Mouse (Mus musculus) midbrain, embryonic 11.5 days (tissue): ENCODE results near the gene Adcy6. TPM values are rescaled to one million over a fixed set of nuclear protein-coding genes. Genes with fewer than 3 reads are reported as not detected.

Experiments used
- ATAC-seq: fragments of 200-750 bp; cut with Nextera tagmentation; 2 replicates; pipeline ENCODE4 v1.8.0; 2017; ENCODE audit warnings: moderate TSS enrichment, moderate library complexity; ENCODE audit not compliant: low FRiP score
- DNase-seq: peaks from one replicate; pipeline ENCODE4 v3.0.0; 2015; ENCODE audit warnings: low spot score; ENCODE audit errors: missing footprints
- H3K27ac ChIP-seq: fragments of 300-500 bp; sonication (generic); 2 replicates; pipeline ENCODE4 v1.5.1; 2014; ENCODE audit warnings: low read depth, low read length
- H3K27me3 ChIP-seq: fragments of 300-500 bp; sonication (generic); 2 replicates; pipeline ENCODE4 v1.6.1; 2014; ENCODE audit warnings: mild to moderate bottlenecking, low read length, moderate library complexity, mixed read lengths; ENCODE audit not compliant: control insufficient read depth, insufficient read depth
- H3K36me3 ChIP-seq: fragments of 300-500 bp; sonication (generic); 2 replicates; pipeline ENCODE4 v1.6.1; 2014; ENCODE audit warnings: mild to moderate bottlenecking, low read length, moderate library complexity, mixed read lengths; ENCODE audit not compliant: control insufficient read depth, insufficient read depth
- H3K4me1 ChIP-seq: fragments of 300-500 bp; sonication (generic); 2 replicates; pipeline ENCODE4 v1.6.1; 2014; ENCODE audit warnings: low read length; ENCODE audit not compliant: control insufficient read depth, insufficient read depth
- H3K4me2 ChIP-seq: fragments of 300-500 bp; sonication (generic); 2 replicates; pipeline ENCODE4 v1.6.1; 2014; ENCODE audit warnings: mild to moderate bottlenecking, moderate library complexity
- H3K4me3 ChIP-seq: fragments of 300-500 bp; sonication (generic); 2 replicates; pipeline ENCODE4 v1.5.1; 2014; ENCODE audit warnings: low read depth, low read length
- H3K9ac ChIP-seq: fragments of 300-500 bp; sonication (generic); 2 replicates; pipeline ENCODE4 v1.6.1; 2014; ENCODE audit warnings: low read length
- H3K9me3 ChIP-seq: fragments of 300-500 bp; sonication (generic); 2 replicates; pipeline ENCODE4 v1.6.1; 2016; ENCODE audit warnings: low read length; ENCODE audit not compliant: control insufficient read depth
- WGBS: fragments of 180-500 bp; shearing (Covaris S2); extraction: QIAGEN DNeasy Blood & Tissue Kit; methylation state at CpG from one replicate; pipeline ENCODE4 v1.1.7; 2014; 5-methylcytosine and 5-hydroxymethylcytosine counted together
- polyA plus RNA-seq: library from polyadenylated mRNA; unstranded; fragments of >200 nt; fragmentation: Nextera tagmentation; extraction: Ambion mirVana; gene quantifications from 2 replicates; pipeline ENCODE4 v1.2.1, GENCODE M21; 2014

Gene Adcy6
- polyA plus RNA-seq, 1 experiment from 2014 or later = 9.3 TPM

- Histone ChIP-seq H3K4me2 (peak overlapping the region; percentile 64), H3K9ac (peak overlapping the region; percentile 91), H3K9me3 (no peaks in the 10 kb centered on the region), H3K4me3 (peak overlapping the region; percentile 97), H3K27ac (peak overlapping the region; percentile 82), H3K4me1 (peaks cover 19% of the 10 kb centered on the region), H3K27me3 (no peaks in the 10 kb centered on the region), H3K36me3 (peaks cover 3% of the 10 kb centered on the region; the same call in 1 of the 2 replicates)
- DNase-seq (peak; percentile 90), ATAC-seq (peak; percentile 9; the same call in 1 of the 2 replicates)
- WGBS = 12% methylated on average over 22 of the region's 22 CpGs
Observed at GRCm38 (mm10) chr15:98568256-98569033, 41.4 kb downstream of the Adcy6 start.

DNA sequence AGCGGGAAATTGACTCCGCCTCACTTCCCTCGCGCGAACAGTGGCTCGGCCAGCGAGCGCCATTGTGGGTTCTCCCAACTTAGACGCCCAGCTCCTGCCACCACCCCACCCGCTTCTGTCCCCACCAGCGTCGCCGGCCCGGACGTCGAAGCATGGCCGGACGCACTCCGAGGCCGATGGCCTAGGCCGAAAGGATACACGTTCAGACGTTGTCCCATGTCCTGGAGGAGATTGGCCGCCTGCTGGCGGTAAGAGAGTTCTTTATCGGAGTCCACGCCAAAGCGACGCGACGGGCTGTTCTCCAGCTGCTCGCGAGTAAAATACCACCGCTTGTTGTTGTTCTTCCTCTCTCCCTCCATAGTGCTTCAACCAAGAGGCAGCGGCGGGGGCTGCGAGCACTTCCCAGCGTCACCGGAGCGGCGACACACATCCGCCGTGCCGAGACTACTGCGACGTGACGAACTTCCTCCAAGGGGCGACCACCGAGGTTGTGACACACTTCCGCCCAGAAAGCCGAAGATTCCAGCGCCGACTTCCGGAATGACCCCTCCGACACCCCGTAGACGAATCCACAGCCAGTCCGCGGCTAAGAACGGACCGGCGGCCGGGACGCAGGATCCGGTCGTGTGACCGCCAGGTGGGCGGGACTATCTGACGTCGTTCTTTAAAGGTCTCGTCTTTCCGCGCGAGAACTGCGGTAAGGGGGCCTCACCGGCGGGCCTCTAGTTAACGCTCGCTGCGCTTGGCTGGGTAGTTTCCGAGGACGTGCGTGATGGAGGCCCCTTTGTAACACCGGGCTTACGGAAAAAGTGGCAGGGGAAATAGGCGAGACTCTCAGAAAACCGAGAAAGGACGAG is 42.4 kb downstream of the Adcy6 start:
- peak overlapping the region; percentile 97 for H3K4me3 ChIP-seq
- H3K27me3 ChIP-seq = no peaks in the 10 kb centered on the region
- peak overlapping the region; percentile 91 for H3K9ac ChIP-seq
- no peaks in the 10 kb centered on the region for H3K9me3 ChIP-seq
- peaks cover 19% of the 10 kb centered on the region for H3K4me1 ChIP-seq
- ATAC-seq (peak; percentile 97), DNase-seq (peak; percentile 100)
- peak overlapping the region; percentile 64 for H3K4me2 ChIP-seq
- H3K27ac ChIP-seq = peak overlapping the region; percentile 82
- H3K36me3 ChIP-seq = peaks cover 5% of the 10 kb centered on the region; the same call in 1 of the 2 replicates
- WGBS = under 1% methylated on average over 87 of the region's 88 CpGs

GRCm38 (mm10) chr15:98566973-98567277 is 43.0 kb downstream of the Adcy6 start:
- H3K27me3 ChIP-seq = no peaks in the 10 kb centered on the region
- peaks cover 19% of the 10 kb centered on the region for H3K4me1 ChIP-seq
- DNase-seq (no peak), ATAC-seq (no peak)
- peak overlapping the region; percentile 64 for H3K4me2 ChIP-seq
- H3K36me3 ChIP-seq = peaks cover 5% of the 10 kb centered on the region; the same call in 1 of the 2 replicates
- peak overlapping the region; percentile 80 for H3K27ac ChIP-seq
- peak overlapping the region; percentile 97 for H3K4me3 ChIP-seq
- H3K9ac ChIP-seq = peak overlapping the region; percentile 88
- no peaks in the 10 kb centered on the region for H3K9me3 ChIP-seq
- WGBS = under 1% methylated on average over 15 of the region's 15 CpGs

DNA sequence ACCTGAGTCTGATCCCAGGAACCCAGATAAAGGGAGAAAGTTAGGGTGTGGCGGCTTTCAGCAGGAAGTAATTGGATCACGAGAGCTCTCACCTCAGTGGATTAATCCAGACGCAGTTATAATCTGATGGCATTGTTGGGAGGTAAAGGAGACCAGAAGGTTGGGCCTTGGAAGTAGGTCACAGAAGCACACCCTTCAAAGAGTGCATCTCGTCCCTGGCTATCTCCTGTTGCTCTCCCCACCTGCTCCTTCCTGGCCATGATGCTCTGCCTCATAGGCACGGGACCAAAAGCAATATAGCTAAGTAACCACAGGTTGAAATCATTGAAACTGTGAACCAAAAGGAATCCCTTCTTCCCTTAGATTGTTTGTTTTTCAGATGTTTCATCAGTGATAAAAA is 52.7 kb downstream of the Adcy6 start:
- no peak overlapping the region for H3K9ac ChIP-seq
- no peak for ATAC-seq
- H3K4me2 ChIP-seq = no peak overlapping the region
- H3K36me3 ChIP-seq = peaks cover 14% of the 10 kb centered on the region
- no peaks in the 10 kb centered on the region for H3K9me3 ChIP-seq
- H3K4me1 ChIP-seq = no peaks in the 10 kb centered on the region
- no peak overlapping the region for H3K4me3 ChIP-seq
- H3K27me3 ChIP-seq = no peaks in the 10 kb centered on the region
- no peak overlapping the region for H3K27ac ChIP-seq
- DNase-seq = no peak
- WGBS = 88% methylated on average over 5 of the region's 5 CpGs

DNA sequence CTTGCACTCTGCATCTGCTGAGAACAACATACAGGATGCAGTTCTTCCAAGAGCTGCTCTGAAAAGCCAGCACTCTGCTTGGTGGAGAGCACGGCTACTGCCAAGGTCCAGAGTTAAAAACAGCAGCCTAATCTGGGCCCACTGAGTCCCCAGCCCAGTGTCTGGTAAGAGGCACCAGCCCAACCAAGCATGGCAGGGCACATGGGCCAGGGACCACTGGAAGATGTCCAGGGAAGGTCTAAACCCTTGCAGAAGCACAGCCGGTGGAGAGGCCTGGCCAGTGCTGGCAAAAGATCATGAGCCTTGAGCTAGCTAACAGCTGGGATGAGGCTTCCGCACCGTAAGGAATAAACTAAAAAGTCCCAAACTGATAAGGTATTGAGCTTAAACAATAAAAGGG is 54.0 kb downstream of the Adcy6 start:
- no peak overlapping the region for H3K27ac ChIP-seq
- H3K9ac ChIP-seq = no peak overlapping the region
- no peaks in the 10 kb centered on the region for H3K27me3 ChIP-seq
- no peaks in the 10 kb centered on the region for H3K4me1 ChIP-seq
- 96% methylated on average over 4 of the region's 4 CpGs for WGBS
- no peak for ATAC-seq
- no peak overlapping the region for H3K4me2 ChIP-seq
- no peak for DNase-seq
- H3K9me3 ChIP-seq = no peaks in the 10 kb centered on the region
- no peak overlapping the region for H3K4me3 ChIP-seq
- H3K36me3 ChIP-seq = peaks cover 22% of the 10 kb centered on the region

DNA sequence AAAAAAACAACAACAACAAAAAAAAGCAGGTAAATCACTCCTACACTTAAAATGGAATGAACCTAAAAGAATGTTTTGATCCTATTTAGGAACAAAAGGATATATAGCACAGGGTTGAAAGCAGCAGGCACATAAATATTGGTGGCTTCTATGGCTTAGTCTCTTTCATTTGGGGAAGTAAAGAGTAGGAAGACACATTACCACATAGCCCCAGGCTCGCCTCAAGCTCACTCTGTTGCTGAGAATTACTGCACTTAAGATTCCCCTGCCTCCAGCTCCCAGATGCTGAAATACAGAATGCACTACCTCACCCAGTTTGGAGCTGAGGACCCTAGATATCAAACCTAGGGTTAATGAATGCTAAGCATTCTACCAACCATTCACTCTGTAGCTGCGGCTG is 57.1 kb downstream of the Adcy6 start:
- Histone ChIP-seq H3K27ac (no peak overlapping the region), H3K4me2 (no peak overlapping the region), H3K9ac (no peak overlapping the region), H3K4me1 (no peaks in the 10 kb centered on the region), H3K4me3 (no peak overlapping the region), H3K27me3 (no peaks in the 10 kb centered on the region), H3K9me3 (no peaks in the 10 kb centered on the region), H3K36me3 (peaks cover 18% of the 10 kb centered on the region)
- no peak for ATAC-seq
- DNase-seq = no peak
- WGBS = 84% methylated on average over 2 of the region's 2 CpGs

DNA sequence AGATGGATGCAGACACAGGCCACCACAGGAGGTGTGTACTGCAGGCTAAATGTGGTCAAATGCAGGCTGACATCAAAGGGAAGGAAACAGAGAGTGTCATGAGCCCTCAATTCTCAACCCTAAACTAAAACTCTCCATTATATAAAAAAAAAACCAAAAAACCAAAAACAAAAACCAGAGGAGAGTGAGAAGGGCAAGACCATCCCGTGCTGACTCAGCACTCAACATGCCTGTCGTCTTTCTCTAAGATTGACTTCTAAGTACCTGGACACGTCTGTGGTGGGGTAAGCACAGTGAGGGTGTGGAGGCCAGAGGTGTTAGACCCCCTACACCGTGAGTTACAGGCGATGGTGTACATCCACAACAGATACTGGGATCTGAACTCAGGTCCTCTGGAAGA is 63.0 kb downstream of the Adcy6 start:
- Histone ChIP-seq H3K4me3 (no peak overlapping the region), H3K27ac (no peak overlapping the region), H3K4me1 (no peaks in the 10 kb centered on the region), H3K36me3 (peaks cover 22% of the 10 kb centered on the region), H3K27me3 (no peaks in the 10 kb centered on the region), H3K9me3 (no peaks in the 10 kb centered on the region), H3K9ac (no peak overlapping the region), H3K4me2 (no peak overlapping the region)
- 96% methylated on average over 5 of the region's 5 CpGs for WGBS
- DNase-seq (no peak), ATAC-seq (no peak)

DNA sequence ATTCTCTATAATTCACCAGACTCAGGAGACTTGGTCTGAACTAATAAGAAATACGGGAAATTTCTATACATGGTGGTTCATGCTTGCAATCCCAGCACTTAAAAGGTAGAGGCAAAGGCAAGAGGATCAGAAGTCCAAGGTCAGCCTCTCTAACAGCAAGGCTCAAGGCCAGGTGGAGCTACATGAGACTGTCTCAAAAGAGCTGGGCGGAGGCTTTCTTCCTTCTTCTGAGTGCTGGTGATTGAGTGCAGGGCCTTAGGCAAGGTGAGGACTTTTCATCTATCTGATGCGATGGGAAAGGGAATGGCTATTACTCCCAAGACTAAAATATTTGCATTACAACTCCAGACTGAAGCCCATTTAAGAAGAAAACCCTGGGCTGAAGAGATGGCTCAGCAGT is 64.7 kb downstream of the Adcy6 start:
- Histone ChIP-seq H3K4me1 (no peaks in the 10 kb centered on the region), H3K36me3 (peaks cover 15% of the 10 kb centered on the region), H3K27me3 (no peaks in the 10 kb centered on the region), H3K9me3 (no peaks in the 10 kb centered on the region), H3K9ac (no peak overlapping the region), H3K4me2 (no peak overlapping the region), H3K4me3 (no peak overlapping the region), H3K27ac (no peak overlapping the region)
- WGBS = 92% methylated on average over 3 of the region's 3 CpGs
- DNase-seq = no peak
- no peak for ATAC-seq

DNA sequence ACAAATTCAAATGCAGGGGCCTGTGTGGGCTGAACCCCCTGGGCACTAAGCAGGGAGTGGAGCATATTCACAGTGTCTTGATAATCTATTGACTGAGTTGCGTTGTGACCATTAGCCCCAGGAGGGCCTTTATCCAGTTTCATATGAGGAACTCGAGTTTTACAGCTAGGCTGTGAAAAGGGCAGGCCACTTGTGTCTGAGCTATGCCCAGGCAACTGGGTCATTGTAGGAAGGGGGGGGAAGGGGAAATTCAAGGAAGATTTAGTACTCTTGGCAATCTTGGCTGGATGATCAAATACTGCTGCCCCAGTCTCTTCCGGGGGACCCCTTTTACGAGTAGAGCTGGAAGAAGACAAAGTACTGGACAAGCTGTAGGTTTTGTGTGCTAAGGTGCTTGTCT is 66.5 kb downstream of the Adcy6 start:
- no peaks in the 10 kb centered on the region for H3K4me1 ChIP-seq
- no peak overlapping the region for H3K4me2 ChIP-seq
- ATAC-seq (no peak), DNase-seq (no peak)
- no peak overlapping the region for H3K9ac ChIP-seq
- no peak overlapping the region for H3K27ac ChIP-seq
- H3K27me3 ChIP-seq = no peaks in the 10 kb centered on the region
- peaks cover 15% of the 10 kb centered on the region for H3K36me3 ChIP-seq
- H3K4me3 ChIP-seq = no peak overlapping the region
- no peaks in the 10 kb centered on the region for H3K9me3 ChIP-seq
- 92% methylated on average over 4 of the region's 4 CpGs for WGBS
